Comparison of ENCODE assay signal across 1 mouse cellular context in the genomic region with DNA sequence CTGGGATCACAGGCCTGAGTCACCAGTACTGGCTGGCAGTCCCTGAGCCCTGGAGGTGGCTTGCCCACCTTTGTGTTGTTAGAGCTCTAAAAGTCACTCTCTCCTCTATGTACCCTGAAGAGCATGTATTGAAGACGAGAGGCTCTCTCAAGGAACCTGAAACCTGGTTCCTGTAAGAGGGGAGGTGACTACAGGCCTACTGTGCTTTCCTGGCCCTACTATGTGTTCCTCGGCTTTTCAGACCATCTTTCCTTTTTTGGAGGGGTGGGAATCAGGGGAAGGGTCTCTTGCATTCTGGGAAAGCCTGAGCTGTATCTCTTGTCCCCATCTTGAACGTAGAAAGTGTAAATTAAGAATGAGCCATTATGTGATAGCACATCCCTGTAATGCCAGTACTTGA.
A peak's percentile ranks its signal among the peaks of the same experiment; 100 is the strongest.
TF ChIP-seq lines count a peak whose summit lies in the region.

No protein-coding gene starts in this region.

TF ChIP-seq in CH12.LX, 34 proteins besides CTCF, POLR2A, EP300 and RAD21:
- TF ChIP-seq ZKSCAN1 (IDR thresholded peaks at IDR 0.05; ENCODE audit: borderline replicate concordance, low read depth, low read length) (peak; percentile 58), E2F4 (IDR thresholded peaks at IDR 0.05; ENCODE audit: insufficient replicate concordance, low read depth, low read length) (no peak), MAX (IDR thresholded peaks at IDR 0.05; ENCODE audit: low read length) (no peak), IRF4 (IDR thresholded peaks at IDR 0.05; ENCODE audit: low read depth, low read length) (no peak)
